Mouse (Mus musculus): Measurements from ENCODE around the gene Gje1.

Gje1 gene

GRCm38 (mm10) chr10:14718114-14718513, at the start of gene Gje1:
TSS of gene Gje1 (minus strand) at chr10:14718214.
- no peak for DNase-seq (ENCODE audit: low read depth, low spot score)

GRCm38 (mm10) chr10:14760618-14761017, 42.6 kb upstream of the Gje1 start:
- DNase-seq (ENCODE audit: low read depth, low spot score), result no peak

GRCm38 (mm10) chr10:14759665-14760558, 41.9 kb upstream of the Gje1 start:
- peak; percentile 27 for DNase-seq (ENCODE audit: low read depth, low spot score)

GRCm38 (mm10) chr10:14734285-14734684, 16.3 kb upstream of the Gje1 start:
- DNase-seq (ENCODE audit: low read depth, low spot score), result peak; percentile 42

GRCm38 (mm10) chr10:14725671-14726070, 7.7 kb upstream of the Gje1 start:
- no peak for DNase-seq (ENCODE audit: low read depth, low spot score)

GRCm38 (mm10) chr10:14705072-14706066, 12.6 kb downstream of the Gje1 start, which contains the start of the genes Vta1 and Nmbr:
TSS of gene Vta1 (minus strand) at chr10:14705560.
TSS of gene Nmbr (plus strand) at chr10:14705591.
- DNase-seq (ENCODE audit: low read depth, low spot score), result peak; percentile 97

- peak; percentile 36 for DNase-seq (ENCODE audit: low read depth, low spot score)
Observed at GRCm38 (mm10) chr10:14703830-14704420, 14.1 kb downstream of the Gje1 start.

- DNase-seq (ENCODE audit: low read depth, low spot score), result no peak
Observed at GRCm38 (mm10) chr10:14703239-14703638, 14.8 kb downstream of the Gje1 start.

GRCm38 (mm10) chr10:14690349-14690748, 27.7 kb downstream of the Gje1 start:
- no peak for DNase-seq (ENCODE audit: low read depth, low spot score)

GRCm38 (mm10) chr10:14688785-14689442, 29.1 kb downstream of the Gje1 start:
- DNase-seq (ENCODE audit: low read depth, low spot score), result no peak

- peak; percentile 55 for DNase-seq (ENCODE audit: low read depth, low spot score)
Observed at GRCm38 (mm10) chr10:14685663-14686062, 32.4 kb downstream of the Gje1 start.

GRCm38 (mm10) chr10:14666147-14666546, 51.9 kb downstream of the Gje1 start:
- DNase-seq (ENCODE audit: low read depth, low spot score), result no peak

Measured in ES-CJ7 (cell line).